Mouse (Mus musculus): Measurements from ENCODE around the gene Ercc8. TPM values are rescaled to one million over a fixed set of nuclear protein-coding genes. Genes with fewer than 3 reads are reported as not detected.
A peak's percentile ranks its signal among the peaks of the same experiment; 100 is the strongest.

Gene Ercc8
- polyA plus RNA-seq, 1 experiment from 2014 or later, result 27.2 TPM

- Histone ChIP-seq H3K27ac (ENCODE audit: low read depth, low read length) (no peak overlapping the region), H3K9ac (ENCODE audit: low read depth, low read length) (no peak overlapping the region), H3K9me3 (ENCODE audit: control insufficient read depth, low read length) (no peaks in the 10 kb centered on the region), H3K4me2 (replicated peaks; ENCODE audit: low read depth, low read length) (no peak overlapping the region), H3K36me3 (ENCODE audit: control insufficient read depth, insufficient read depth, low read length) (no peaks in the 10 kb centered on the region), H3K4me3 (ENCODE audit: low read depth, low read length) (no peak overlapping the region), H3K4me1 (replicated peaks; ENCODE audit: control insufficient read depth, insufficient read depth, low read length) (no peaks in the 10 kb centered on the region), H3K27me3 (ENCODE audit: control insufficient read depth, insufficient read depth, low read length) (no peaks in the 10 kb centered on the region)
- no peak for DNase-seq (ENCODE audit: low spot score)
- 92% methylated on average over 8 of the region's 8 CpGs for WGBS
- ATAC-seq (ENCODE audit: low FRiP score), result no peak
These were observed 14.4 kb upstream of the Ercc8 start for GRCm38 (mm10) chr13:108144086-108144485.

- no peak for ATAC-seq (ENCODE audit: low FRiP score)
- Histone ChIP-seq H3K4me3 (ENCODE audit: low read depth, low read length) (no peak overlapping the region), H3K9me3 (ENCODE audit: control insufficient read depth, low read length) (no peaks in the 10 kb centered on the region), H3K4me2 (replicated peaks; ENCODE audit: low read depth, low read length) (no peak overlapping the region), H3K27ac (ENCODE audit: low read depth, low read length) (no peak overlapping the region), H3K36me3 (ENCODE audit: control insufficient read depth, insufficient read depth, low read length) (no peaks in the 10 kb centered on the region), H3K4me1 (replicated peaks; ENCODE audit: control insufficient read depth, insufficient read depth, low read length) (no peaks in the 10 kb centered on the region), H3K9ac (ENCODE audit: low read depth, low read length) (no peak overlapping the region), H3K27me3 (ENCODE audit: control insufficient read depth, insufficient read depth, low read length) (no peaks in the 10 kb centered on the region)
- peak; percentile 48 for DNase-seq (ENCODE audit: low spot score)
These were observed 6.7 kb upstream of the Ercc8 start for GRCm38 (mm10) chr13:108151782-108152181.

- no peaks in the 10 kb centered on the region for H3K9me3 ChIP-seq (ENCODE audit: control insufficient read depth, low read length)
- H3K27ac ChIP-seq (ENCODE audit: low read depth, low read length), result no peak overlapping the region
- no peak overlapping the region for H3K9ac ChIP-seq (ENCODE audit: low read depth, low read length)
- WGBS, result 68% methylated on average over 8 of the region's 8 CpGs
- ATAC-seq (ENCODE audit: low FRiP score) (peak; percentile 17; the same call in 1 of the 2 replicates), DNase-seq (ENCODE audit: low spot score) (peak; percentile 79)
- H3K4me1 ChIP-seq (replicated peaks; ENCODE audit: control insufficient read depth, insufficient read depth, low read length), result no peaks in the 10 kb centered on the region; the same call in 1 of the 2 replicates
- H3K27me3 ChIP-seq (ENCODE audit: control insufficient read depth, insufficient read depth, low read length), result no peaks in the 10 kb centered on the region
- H3K36me3 ChIP-seq (ENCODE audit: control insufficient read depth, insufficient read depth, low read length), result no peaks in the 10 kb centered on the region
- no peak overlapping the region for H3K4me3 ChIP-seq (ENCODE audit: low read depth, low read length)
- no peak overlapping the region for H3K4me2 ChIP-seq (replicated peaks; ENCODE audit: low read depth, low read length)
These were observed 5.7 kb upstream of the Ercc8 start for GRCm38 (mm10) chr13:108152650-108153372.

- no peak overlapping the region for H3K27ac ChIP-seq (ENCODE audit: low read depth, low read length)
- H3K36me3 ChIP-seq (ENCODE audit: control insufficient read depth, insufficient read depth, low read length), result no peaks in the 10 kb centered on the region
- DNase-seq (ENCODE audit: low spot score), result no peak
- H3K9me3 ChIP-seq (ENCODE audit: control insufficient read depth, low read length), result no peaks in the 10 kb centered on the region
- no peak overlapping the region for H3K4me2 ChIP-seq (replicated peaks; ENCODE audit: low read depth, low read length)
- ATAC-seq (ENCODE audit: low FRiP score), result no peak
- no peak overlapping the region for H3K4me3 ChIP-seq (ENCODE audit: low read depth, low read length)
- no peak overlapping the region for H3K9ac ChIP-seq (ENCODE audit: low read depth, low read length)
- WGBS, result 87% methylated on average over 2 of the region's 2 CpGs
- peaks cover 3% of the 10 kb centered on the region; the same call in 1 of the 2 replicates for H3K4me1 ChIP-seq (replicated peaks; ENCODE audit: control insufficient read depth, insufficient read depth, low read length)
- no peaks in the 10 kb centered on the region for H3K27me3 ChIP-seq (ENCODE audit: control insufficient read depth, insufficient read depth, low read length)
These were observed 1.4 kb upstream of the Ercc8 start for GRCm38 (mm10) chr13:108157156-108157555.

- Histone ChIP-seq H3K27ac (ENCODE audit: low read depth, low read length) (no peak overlapping the region), H3K27me3 (ENCODE audit: control insufficient read depth, insufficient read depth, low read length) (no peaks in the 10 kb centered on the region), H3K9me3 (ENCODE audit: control insufficient read depth, low read length) (no peaks in the 10 kb centered on the region), H3K36me3 (ENCODE audit: control insufficient read depth, insufficient read depth, low read length) (no peaks in the 10 kb centered on the region), H3K4me2 (replicated peaks; ENCODE audit: low read depth, low read length) (peak overlapping the region; percentile 57), H3K9ac (ENCODE audit: low read depth, low read length) (peak overlapping the region; percentile 60), H3K4me1 (replicated peaks; ENCODE audit: control insufficient read depth, insufficient read depth, low read length) (peaks cover 3% of the 10 kb centered on the region; the same call in 1 of the 2 replicates), H3K4me3 (ENCODE audit: low read depth, low read length) (peak overlapping the region; percentile 92)
- WGBS, result 2% methylated on average over 38 of the region's 42 CpGs
- no peak for DNase-seq (ENCODE audit: low spot score)
- ATAC-seq (ENCODE audit: low FRiP score), result no peak
These were observed 633 bp upstream of the Ercc8 start for GRCm38 (mm10) chr13:108157732-108158464.

GRCm38 (mm10) chr13:108159241-108159575 is 677 bp downstream of the Ercc8 start:
- WGBS, result 8% methylated on average over 8 of the region's 8 CpGs
- Histone ChIP-seq H3K9me3 (ENCODE audit: control insufficient read depth, low read length) (no peaks in the 10 kb centered on the region), H3K4me2 (replicated peaks; ENCODE audit: low read depth, low read length) (peak overlapping the region; percentile 81), H3K36me3 (ENCODE audit: control insufficient read depth, insufficient read depth, low read length) (no peaks in the 10 kb centered on the region), H3K4me1 (replicated peaks; ENCODE audit: control insufficient read depth, insufficient read depth, low read length) (peaks cover 3% of the 10 kb centered on the region; the same call in 1 of the 2 replicates), H3K27ac (ENCODE audit: low read depth, low read length) (no peak overlapping the region), H3K27me3 (ENCODE audit: control insufficient read depth, insufficient read depth, low read length) (no peaks in the 10 kb centered on the region), H3K4me3 (ENCODE audit: low read depth, low read length) (peak overlapping the region; percentile 92), H3K9ac (ENCODE audit: low read depth, low read length) (peak overlapping the region; percentile 71)
- no peak for ATAC-seq (ENCODE audit: low FRiP score)
- no peak for DNase-seq (ENCODE audit: low spot score)

- Histone ChIP-seq H3K36me3 (ENCODE audit: control insufficient read depth, insufficient read depth, low read length) (no peaks in the 10 kb centered on the region), H3K27me3 (ENCODE audit: control insufficient read depth, insufficient read depth, low read length) (no peaks in the 10 kb centered on the region), H3K27ac (ENCODE audit: low read depth, low read length) (no peak overlapping the region), H3K4me1 (replicated peaks; ENCODE audit: control insufficient read depth, insufficient read depth, low read length) (peaks cover 3% of the 10 kb centered on the region; the same call in 1 of the 2 replicates), H3K9ac (ENCODE audit: low read depth, low read length) (no peak overlapping the region), H3K4me2 (replicated peaks; ENCODE audit: low read depth, low read length) (no peak overlapping the region), H3K9me3 (ENCODE audit: control insufficient read depth, low read length) (no peaks in the 10 kb centered on the region), H3K4me3 (ENCODE audit: low read depth, low read length) (0 out of 2 replicates have a peak overlapping the region, but pooled peaks have one; percentile 2)
- WGBS, result 80% methylated on average over 7 of the region's 7 CpGs
- ATAC-seq (ENCODE audit: low FRiP score) (no peak), DNase-seq (ENCODE audit: low spot score) (peak; percentile 22)
These were observed 1.4 kb downstream of the Ercc8 start for GRCm38 (mm10) chr13:108159963-108160362.

GRCm38 (mm10) chr13:108163912-108164311 is 5.4 kb downstream of the Ercc8 start:
- H3K27ac ChIP-seq (ENCODE audit: low read depth, low read length), result no peak overlapping the region
- no peak for ATAC-seq (ENCODE audit: low FRiP score)

More at GRCm38 (mm10) chr13:108163912-108164311, 5.4 kb downstream of the Ercc8 start:
- Histone ChIP-seq H3K4me2 (replicated peaks; ENCODE audit: low read depth, low read length) (no peak overlapping the region), H3K9me3 (ENCODE audit: control insufficient read depth, low read length) (no peaks in the 10 kb centered on the region), H3K9ac (ENCODE audit: low read depth, low read length) (no peak overlapping the region), H3K4me3 (ENCODE audit: low read depth, low read length) (no peak overlapping the region), H3K27me3 (ENCODE audit: control insufficient read depth, insufficient read depth, low read length) (no peaks in the 10 kb centered on the region), H3K4me1 (replicated peaks; ENCODE audit: control insufficient read depth, insufficient read depth, low read length) (peaks cover 3% of the 10 kb centered on the region; the same call in 1 of the 2 replicates), H3K36me3 (ENCODE audit: control insufficient read depth, insufficient read depth, low read length) (no peaks in the 10 kb centered on the region)
- DNase-seq (ENCODE audit: low spot score), result no peak
- 95% methylated on average over 9 of the region's 9 CpGs for WGBS

Measured in hindbrain, embryonic 11.5 days (tissue).